Mouse (Mus musculus): ENCODE measurements around the gene Srsf5.
"Not testable (repeated sequence)": the region's sequence is repeated elsewhere in the genome, so short reads cannot be mapped to it uniquely, and the experiment has no call there.

Srsf5 gene

GRCm38 (mm10) chr12:80948202-80948601, 2.9 kb downstream of the Srsf5 start:
- DNase-seq (ENCODE audit: low spot score in 2 of 2) = no peak

- DNase-seq (ENCODE audit: low spot score in 2 of 2) = not testable (repeated sequence)
Observed at GRCm38 (mm10) chr12:80949603-80950002, 4.3 kb downstream of the Srsf5 start.

- DNase-seq (ENCODE audit: low spot score in 2 of 2) = no peak
Observed at GRCm38 (mm10) chr12:80951640-80952219, 6.4 kb downstream of the Srsf5 start.

GRCm38 (mm10) chr12:80952526-80952925, 7.2 kb downstream of the Srsf5 start:
- DNase-seq (ENCODE audit: low spot score in 2 of 2) = no peak

GRCm38 (mm10) chr12:80956039-80956438, 10.7 kb downstream of the Srsf5 start:
- no peak for DNase-seq (ENCODE audit: low spot score in 2 of 2)

- no peak for DNase-seq (ENCODE audit: low spot score in 2 of 2)
Observed at GRCm38 (mm10) chr12:80957961-80958360, 12.7 kb downstream of the Srsf5 start.

GRCm38 (mm10) chr12:80962566-80962965, 17.3 kb downstream of the Srsf5 start:
- no peak for DNase-seq (ENCODE audit: low spot score in 2 of 2)

- no peak for DNase-seq (ENCODE audit: low spot score in 2 of 2)
Observed at GRCm38 (mm10) chr12:80966059-80966838, 20.9 kb downstream of the Srsf5 start.

- no peak for DNase-seq (ENCODE audit: low spot score in 2 of 2)
Observed at GRCm38 (mm10) chr12:80967918-80968317, 22.6 kb downstream of the Srsf5 start.

GRCm38 (mm10) chr12:80968605-80969004, 23.3 kb downstream of the Srsf5 start, which contains the start of gene Slc10a1:
TSS of gene Slc10a1 (minus strand) at chr12:80968705.
- no peak for DNase-seq (ENCODE audit: low spot score in 2 of 2)

- DNase-seq (ENCODE audit: low spot score in 2 of 2) = no peak
Observed at GRCm38 (mm10) chr12:80970181-80970705, 24.9 kb downstream of the Srsf5 start.

- no peak for DNase-seq (ENCODE audit: low spot score in 2 of 2)
Observed at GRCm38 (mm10) chr12:80971756-80972155, 26.5 kb downstream of the Srsf5 start.

- no peak for DNase-seq (ENCODE audit: low spot score in 2 of 2)
Observed at GRCm38 (mm10) chr12:80975939-80976671, 30.8 kb downstream of the Srsf5 start.

GRCm38 (mm10) chr12:80982326-80982725, 37.0 kb downstream of the Srsf5 start:
- DNase-seq (ENCODE audit: low spot score in 2 of 2) = peak; percentile 87 to 89

GRCm38 (mm10) chr12:80983695-80984094, 38.4 kb downstream of the Srsf5 start:
- peak in 1 of 2 experiments; percentile 24 for DNase-seq (ENCODE audit: low spot score in 2 of 2)

- DNase-seq (ENCODE audit: low spot score in 2 of 2) = no peak
Observed at GRCm38 (mm10) chr12:80986628-80987027, 41.3 kb downstream of the Srsf5 start.

GRCm38 (mm10) chr12:80988286-80988685, 43.0 kb downstream of the Srsf5 start:
- no peak for DNase-seq (ENCODE audit: low spot score in 2 of 2)

GRCm38 (mm10) chr12:80990901-80991445, 45.7 kb downstream of the Srsf5 start:
- DNase-seq (ENCODE audit: low spot score in 2 of 2) = no peak

GRCm38 (mm10) chr12:80991806-80992205, 46.5 kb downstream of the Srsf5 start:
- DNase-seq (ENCODE audit: low spot score in 2 of 2) = no peak

- no peak for DNase-seq (ENCODE audit: low spot score in 2 of 2)
Observed at GRCm38 (mm10) chr12:80992540-80993122, 47.3 kb downstream of the Srsf5 start.

GRCm38 (mm10) chr12:80993773-80994172, 48.5 kb downstream of the Srsf5 start:
- no peak for DNase-seq (ENCODE audit: low spot score in 2 of 2)

- DNase-seq (ENCODE audit: low spot score in 2 of 2) = no peak
Observed at GRCm38 (mm10) chr12:80995326-80995725, 50.0 kb downstream of the Srsf5 start.
